Comparison of ENCODE assay signal across 15 mouse cellular contexts in the genomic region with DNA sequence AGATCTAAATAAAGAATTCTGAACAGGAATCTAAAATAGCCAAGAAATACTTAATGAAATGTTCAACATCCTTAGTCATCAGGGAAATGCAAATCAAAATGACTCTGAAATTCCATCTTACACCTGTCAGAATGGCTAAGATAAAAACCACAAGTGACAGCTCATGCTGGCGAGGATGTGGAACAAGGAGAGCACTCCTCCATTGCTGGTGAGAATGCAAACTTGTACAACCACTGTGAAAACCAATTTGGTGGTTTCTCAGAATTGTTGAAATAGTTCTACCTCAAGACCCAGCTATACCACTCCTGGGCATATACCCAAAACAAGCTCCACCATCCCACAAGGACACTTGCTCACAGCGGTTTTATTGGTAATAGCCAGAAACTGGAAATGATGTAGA.
"Had no signal": no experiment of that assay in that cellular context is flagged by ENCODE, and none has a peak within 500 bp of the region (broad histone marks: within the 10 kb centered on the region; RNA-seq: fewer than 3 reads in every experiment).

No protein-coding gene starts in this region.

- H3K36me3 ChIP-seq: midbrain, embryonic 10.5 days; midbrain, embryonic 12.5 days; neural tube, embryonic 12.5 days; stomach, embryonic 15.5 days had no signal

- H3K4me3 ChIP-seq: midbrain, embryonic 10.5 days; midbrain, embryonic 12.5 days; neural tube, embryonic 12.5 days; stomach, embryonic 15.5 days had no signal

- H3K9ac ChIP-seq: liver, embryonic 14.5 days; lung, embryonic 14.5 days; midbrain, embryonic 12.5 days; neural tube, embryonic 12.5 days; stomach, embryonic 15.5 days had no signal

- H3K4me2 ChIP-seq: lung, embryonic 14.5 days; midbrain, embryonic 12.5 days; neural tube, embryonic 12.5 days; stomach, embryonic 15.5 days had no signal

- H3K27ac ChIP-seq: liver, embryonic 14.5 days; macrophage; midbrain, embryonic 10.5 days; midbrain, embryonic 12.5 days; neural tube, embryonic 12.5 days; stomach, embryonic 15.5 days had no signal

- ATAC-seq: midbrain, embryonic 16.5 days had no signal

- DNase-seq: lung, adult 18-20 months; lung, embryonic 14.5 days; lung, postnatal 10 days; midbrain, embryonic 14.5 days; right cerebral cortex, postnatal 14 days; thymus, adult 18-20 months; thymus, postnatal 14 days; thymus, postnatal 36 days had no signal

- H3K9me3 ChIP-seq: midbrain, embryonic 10.5 days; midbrain, embryonic 12.5 days; neural tube, embryonic 12.5 days; stomach, embryonic 15.5 days had no signal

- H3K27me3 ChIP-seq: midbrain, embryonic 12.5 days; neural tube, embryonic 12.5 days; stomach, embryonic 15.5 days had no signal

- H3K4me1 ChIP-seq: midbrain, embryonic 10.5 days; midbrain, embryonic 12.5 days; neural tube, embryonic 12.5 days; stomach, embryonic 15.5 days had no signal
